Mouse (Mus musculus) cerebellum, postnatal 10 days (tissue): Measurements from ENCODE around the gene 1700017B05Rik.

Experiments used
- DNase-seq, 2 experiments: peaks; one replicate each; pipeline ENCODE4 v3.0.0; 2021; ENCODE audit warnings: mixed read lengths in 2 of 2

1700017B05Rik gene

GRCm38 (mm10) chr9:57271837-57272562, 9.6 kb upstream of the 1700017B05Rik start:
- peak in 1 of 2 experiments; percentile 20 for DNase-seq

GRCm38 (mm10) chr9:57271081-57271480, 8.7 kb upstream of the 1700017B05Rik start:
- DNase-seq, result peak; percentile 79 to 81

DNA sequence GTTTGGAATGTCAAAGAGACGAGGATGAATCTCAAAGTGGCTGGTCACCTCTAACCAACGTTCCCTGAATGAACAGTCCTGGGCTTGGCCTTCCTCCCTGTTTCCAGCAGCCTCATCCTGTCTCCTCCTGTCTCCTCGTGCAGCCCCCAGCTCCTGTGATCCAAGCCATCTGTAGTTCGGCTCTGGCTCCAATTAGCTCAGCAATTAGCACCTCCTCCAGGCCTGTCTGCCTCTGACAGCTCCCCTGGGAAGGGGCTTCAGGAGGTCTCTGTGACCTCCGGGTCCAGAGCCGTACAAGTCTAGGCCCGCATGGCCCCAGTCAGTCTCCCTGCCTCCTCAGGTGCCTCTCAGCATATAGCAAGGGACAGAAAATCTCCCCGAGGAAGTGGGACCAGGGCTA, 8.0 kb upstream of the 1700017B05Rik start:
- DNase-seq, result peak; percentile 79 to 84

GRCm38 (mm10) chr9:57269384-57269783, 7.0 kb upstream of the 1700017B05Rik start:
- peak in 1 of 2 experiments; percentile 51 for DNase-seq

DNA sequence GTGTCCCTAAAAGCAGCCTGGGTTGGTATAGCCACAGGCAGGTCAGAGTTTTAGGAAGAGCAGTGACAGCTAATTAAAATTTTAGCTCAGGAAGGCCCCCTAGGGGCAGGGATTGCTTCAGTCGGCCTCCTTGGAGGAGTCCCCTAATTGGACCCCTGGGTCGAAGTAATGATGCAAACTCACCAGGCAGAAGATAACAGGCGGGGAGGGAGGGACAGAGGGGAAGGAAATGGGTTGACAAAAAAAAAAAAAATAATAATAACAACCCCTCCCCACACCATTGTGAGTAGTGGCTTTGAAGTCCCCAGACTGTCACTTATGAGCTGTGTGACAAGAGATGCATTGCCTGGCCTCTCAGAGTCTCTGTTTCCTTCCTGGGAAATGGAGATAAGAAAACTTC, 6.2 kb upstream of the 1700017B05Rik start:
- peak in 1 of 2 experiments; percentile 42 for DNase-seq

DNA sequence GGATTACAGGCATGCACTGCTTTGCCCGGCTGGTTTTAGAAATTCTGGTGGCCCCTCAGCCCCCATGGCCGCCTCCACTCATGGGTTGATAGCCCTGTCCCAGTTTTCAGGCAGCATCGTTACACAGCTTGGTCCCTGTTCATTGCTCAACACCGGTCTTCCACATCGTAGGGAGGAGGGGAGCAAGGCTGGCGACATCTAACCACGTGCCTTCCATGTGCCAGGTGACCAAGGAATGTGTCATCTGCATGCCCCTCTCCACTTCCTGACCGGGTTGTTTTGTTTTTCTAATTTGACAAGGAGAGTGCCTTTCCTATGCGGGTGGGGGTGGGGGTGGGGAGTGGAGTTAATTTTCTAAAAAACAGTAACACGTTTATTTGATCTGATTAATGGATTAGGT, 5.7 kb upstream of the 1700017B05Rik start:
- DNase-seq, result no peak

- no peak for DNase-seq
Observed at GRCm38 (mm10) chr9:57267421-57267820, 5.0 kb upstream of the 1700017B05Rik start.

GRCm38 (mm10) chr9:57265125-57265524, 2.7 kb upstream of the 1700017B05Rik start:
- DNase-seq, result no peak

- DNase-seq, result no peak
Observed at GRCm38 (mm10) chr9:57262795-57263684, 628 bp upstream of the 1700017B05Rik start.

DNA sequence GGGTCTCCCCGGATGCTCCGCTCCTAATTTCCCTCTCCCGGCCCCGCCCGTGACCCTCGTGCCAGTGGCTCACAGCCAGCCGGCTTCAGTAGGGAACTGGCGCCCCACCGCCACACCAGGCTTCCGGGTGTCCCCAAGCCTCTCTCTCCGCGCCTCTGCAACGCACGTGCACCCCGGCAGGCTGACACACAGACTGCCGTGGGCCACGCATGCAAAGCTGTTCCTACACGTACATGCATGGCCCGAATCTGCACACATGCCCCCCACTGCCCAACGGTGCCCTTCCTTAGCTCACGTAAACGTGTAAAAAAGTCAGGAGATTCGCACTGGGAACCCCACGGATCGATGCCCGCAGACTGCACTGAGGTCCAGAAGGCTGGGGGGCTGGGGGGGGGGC, 898 bp downstream of the 1700017B05Rik start:
- peak; percentile 64 to 65 for DNase-seq

GRCm38 (mm10) chr9:57260940-57261339, 1.5 kb downstream of the 1700017B05Rik start:
- DNase-seq, result no peak

DNA sequence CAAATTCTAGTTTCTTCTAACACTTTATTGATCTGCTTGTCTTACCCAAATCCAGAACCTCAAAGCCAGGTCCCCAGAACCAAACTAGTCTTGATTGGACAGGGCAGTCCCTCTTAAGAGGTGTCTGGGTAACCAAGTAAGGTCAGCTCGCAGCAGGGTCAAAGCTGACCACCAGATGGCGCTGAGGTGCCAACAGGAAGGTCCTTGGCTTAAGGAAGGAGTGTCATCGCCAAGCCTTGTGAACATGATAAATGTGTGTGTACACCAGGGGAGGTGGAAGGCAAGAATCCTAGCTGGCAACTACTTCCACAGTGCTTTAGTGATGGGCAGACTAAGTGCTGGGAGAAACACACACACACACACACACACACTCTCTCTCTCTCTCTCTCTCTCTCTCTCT, 2.7 kb downstream of the 1700017B05Rik start:
- peak; percentile 97 to 99 for DNase-seq

DNA sequence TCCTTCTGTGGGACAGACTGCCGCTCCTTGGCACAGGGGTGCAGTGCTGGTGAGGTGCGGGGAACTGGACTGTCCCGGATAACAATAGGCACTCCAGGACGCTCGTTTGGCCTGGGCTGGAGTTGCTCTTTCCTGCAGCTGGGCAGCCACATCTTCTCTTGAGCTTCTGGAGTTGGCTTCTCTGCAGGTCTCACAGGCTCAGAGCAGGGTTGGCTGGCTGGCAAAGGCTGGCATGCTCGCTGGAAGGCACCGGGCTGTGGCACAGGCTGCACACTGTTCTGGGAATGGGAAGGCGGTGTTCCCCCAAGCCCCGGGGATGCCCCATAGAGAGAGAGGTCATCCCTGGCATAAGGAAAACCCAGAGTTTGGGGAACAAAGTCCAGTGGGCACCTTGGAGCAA, 4.8 kb downstream of the 1700017B05Rik start:
- peak in 1 of 2 experiments; percentile 45 for DNase-seq

DNA sequence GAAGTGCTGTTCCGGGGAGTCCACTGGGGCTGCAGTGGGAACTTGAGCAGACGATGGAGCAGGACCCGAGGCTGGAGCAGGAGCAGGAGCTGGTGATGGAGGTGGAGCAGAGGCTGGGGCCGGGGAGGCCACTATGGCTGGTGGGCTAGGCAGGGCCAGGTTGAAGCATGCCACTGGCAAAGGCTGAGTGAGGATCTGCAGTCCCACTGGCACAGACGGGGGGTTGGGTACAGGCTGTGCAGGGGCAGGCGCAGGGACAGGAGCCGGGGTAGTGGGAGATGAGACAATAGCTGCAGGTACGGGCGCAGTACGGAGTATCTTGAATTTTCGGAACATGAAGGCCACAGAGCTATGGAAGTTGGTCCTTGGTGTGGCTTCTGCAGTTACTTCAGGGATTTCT, 5.6 kb downstream of the 1700017B05Rik start:
- no peak for DNase-seq

GRCm38 (mm10) chr9:57256309-57256708, 6.1 kb downstream of the 1700017B05Rik start:
- no peak for DNase-seq

DNA sequence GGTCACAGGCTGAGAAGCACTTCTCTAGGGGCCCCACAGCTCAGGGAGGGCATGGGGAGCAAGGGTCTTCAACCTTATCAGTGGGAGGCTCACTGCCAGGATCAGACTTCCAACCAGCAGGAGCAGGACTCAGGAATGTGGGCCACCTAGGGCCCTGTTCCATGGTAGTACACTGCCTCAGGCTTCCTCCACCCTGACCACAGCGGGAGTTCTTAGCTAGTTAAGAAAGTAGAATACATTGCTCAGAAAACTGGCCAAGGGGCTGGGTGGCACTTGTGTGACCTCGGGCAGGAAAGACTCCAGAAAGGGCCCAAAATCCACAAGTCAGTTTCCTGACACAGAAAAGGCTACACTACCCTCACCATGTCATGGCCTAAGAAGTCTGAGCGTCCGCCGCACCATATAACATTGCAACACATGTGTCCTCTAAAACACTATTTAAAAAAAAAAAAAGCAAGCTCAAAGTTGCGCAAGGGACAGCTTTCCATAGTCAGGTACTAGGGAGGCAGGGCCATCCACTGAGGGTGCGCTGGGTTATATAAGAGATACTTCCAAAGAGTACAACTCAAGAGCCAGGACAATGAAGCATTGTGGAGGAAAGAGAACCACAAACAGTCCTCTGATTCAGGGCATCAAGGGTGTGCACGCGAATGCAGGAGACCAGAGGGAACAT, 7.5 kb downstream of the 1700017B05Rik start:
- DNase-seq, result no peak

DNA sequence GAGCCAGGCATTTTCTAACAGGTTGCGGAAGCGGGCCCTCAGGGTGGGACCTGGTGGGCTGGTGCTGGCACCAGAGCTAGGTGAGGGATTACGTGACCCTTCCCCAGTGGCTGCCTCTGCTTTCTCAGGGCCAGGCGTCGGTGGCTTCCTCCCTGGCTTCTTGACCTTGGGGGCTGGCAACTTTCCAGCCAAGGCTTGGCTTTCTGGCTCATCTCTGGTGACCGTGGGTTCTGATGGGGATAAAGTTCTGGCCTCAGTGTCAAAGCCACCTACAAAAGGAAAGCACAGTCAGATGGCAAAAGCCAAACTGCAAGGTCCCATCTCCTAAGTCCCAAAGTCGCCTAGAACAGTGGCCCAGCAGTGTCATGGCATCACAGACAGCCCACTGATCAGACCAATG, 8.4 kb downstream of the 1700017B05Rik start:
- no peak for DNase-seq

- DNase-seq, result no peak
Observed at GRCm38 (mm10) chr9:57251139-57251538, 11.3 kb downstream of the 1700017B05Rik start.

DNA sequence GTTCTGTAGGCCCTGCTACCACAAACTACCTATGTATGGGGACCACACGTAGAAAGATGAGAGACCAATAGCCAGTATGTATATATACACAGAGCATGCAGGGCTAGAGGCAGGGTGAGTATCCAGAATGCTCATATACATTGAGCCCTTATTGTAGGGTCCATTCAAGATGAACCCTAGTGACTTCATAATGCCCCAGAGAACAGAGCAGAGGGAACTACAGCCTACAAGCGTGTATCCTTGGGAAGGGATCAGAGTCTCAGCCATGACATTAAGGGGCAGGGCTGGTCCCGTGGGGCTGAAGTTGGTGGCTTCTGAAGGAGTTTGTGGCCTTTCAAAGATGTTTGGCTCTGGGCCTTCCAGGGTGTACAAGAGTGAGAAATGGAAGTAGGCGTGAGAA, 12.4 kb downstream of the 1700017B05Rik start:
- DNase-seq, result no peak

- peak; percentile 28 to 41 for DNase-seq
Observed at GRCm38 (mm10) chr9:57248030-57248942, 14.1 kb downstream of the 1700017B05Rik start.

DNA sequence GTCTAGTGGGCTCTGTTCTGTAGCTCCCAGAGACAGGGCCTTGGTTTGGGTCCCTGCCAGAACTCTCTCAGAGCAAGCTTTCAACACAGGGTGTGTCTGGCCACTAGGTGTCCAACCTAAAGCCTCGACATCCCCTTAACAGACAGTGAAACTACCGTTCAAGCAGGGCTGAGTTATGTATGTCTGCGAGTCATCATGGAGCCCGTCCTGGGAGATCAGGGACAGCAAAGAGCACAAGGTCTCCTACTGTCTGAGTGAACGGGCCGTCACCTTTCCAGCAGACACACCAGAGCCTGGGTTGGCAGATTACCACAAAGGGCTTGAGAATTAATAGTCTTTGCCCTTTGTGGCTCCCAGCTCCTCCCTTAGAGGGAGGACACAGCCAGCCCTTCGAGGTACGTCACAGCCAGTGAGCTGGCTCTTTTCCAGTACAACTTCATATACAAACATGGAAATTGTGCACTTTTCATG, 15.2 kb downstream of the 1700017B05Rik start:
- peak in 1 of 2 experiments; percentile 21 for DNase-seq

- no peak for DNase-seq
Observed at GRCm38 (mm10) chr9:57246482-57246881, 15.9 kb downstream of the 1700017B05Rik start.
